ENCODE assay signal across 18 mouse cellular contexts in genomic region chr3:40938592-40938991, GRCm38 (mm10). TPM values are rescaled to one million over a fixed set of nuclear protein-coding genes. Genes with fewer than 3 reads are reported as not detected.
"Had no signal": no experiment of that assay in that cellular context is flagged by ENCODE, and none has a peak within 500 bp of the region (broad histone marks: within the 10 kb centered on the region; RNA-seq: fewer than 3 reads in every experiment).

No protein-coding gene starts in this region.

- H3K27me3 ChIP-seq: neural tube, embryonic 15.5 days; stomach, embryonic 15.5 days had no signal

- H3K4me3 ChIP-seq: neural tube, embryonic 15.5 days; stomach, embryonic 15.5 days had no signal

- H3K27ac ChIP-seq: neural tube, embryonic 15.5 days; stomach, embryonic 15.5 days; stomach, postnatal 0 days had no signal

- H3K9me3 ChIP-seq: neural tube, embryonic 15.5 days; stomach, embryonic 15.5 days had no signal

- H3K4me1 ChIP-seq: neural tube, embryonic 15.5 days; stomach, embryonic 15.5 days had no signal

- H3K9ac ChIP-seq: neural tube, embryonic 15.5 days; stomach, embryonic 15.5 days had no signal

- H3K4me2 ChIP-seq: neural tube, embryonic 15.5 days; stomach, embryonic 15.5 days had no signal

- DNase-seq: retina, postnatal 1 day; right cerebral cortex, adult 18-20 months; right cerebral cortex, postnatal 14 days; right cerebral cortex, postnatal 25 days; right cerebral cortex, postnatal 4 days; spleen, adult 18-20 months; thymus, adult 18-20 months; thymus, adult 2 months; thymus, postnatal 14 days; thymus, postnatal 25 days; thymus, postnatal 36 days; thymus, postnatal 4 days had no signal

RNA-seq across cellular contexts. Expression of gene 1700034I23Rik, which starts 36.2 kb away (rescaled TPM):
- total RNA-seq: neutrophil, adult 5-6 weeks had no signal
- polyA plus RNA-seq: small intestine, adult 2 months; spleen, adult 2 months had no signal
